Mouse (Mus musculus): Measurements from ENCODE around the gene Gm49661.
A peak's percentile ranks its signal among the peaks of the same experiment; 100 is the strongest.

Gm49661 gene

GRCm38 (mm10) chr8:84984294-84985048, 15.2 kb upstream of the Gm49661 start:
- DNase-seq (ENCODE audit: low spot score): no peak

- no peak for DNase-seq (ENCODE audit: low spot score)
Measured at GRCm38 (mm10) chr8:84982499-84983011, 13.3 kb upstream of the Gm49661 start.

- no peak for DNase-seq (ENCODE audit: low spot score)
Measured at GRCm38 (mm10) chr8:84981644-84982498, 12.6 kb upstream of the Gm49661 start.

GRCm38 (mm10) chr8:84980622-84981358, 11.6 kb upstream of the Gm49661 start:
- peak; percentile 57 for DNase-seq (ENCODE audit: low spot score)

- peak; percentile 85 for DNase-seq (ENCODE audit: low spot score)
Measured at GRCm38 (mm10) chr8:84979599-84980421, 10.6 kb upstream of the Gm49661 start.

GRCm38 (mm10) chr8:84978248-84978940, 9.2 kb upstream of the Gm49661 start, which contains the start of gene Junb:
Gene Junb (minus strand): TSS chr8:84978718.
- DNase-seq (ENCODE audit: low spot score): peak; percentile 89

GRCm38 (mm10) chr8:84977435-84978247, 8.4 kb upstream of the Gm49661 start:
- no peak for DNase-seq (ENCODE audit: low spot score)

- DNase-seq (ENCODE audit: low spot score): no peak
Measured at GRCm38 (mm10) chr8:84976763-84977434, 7.7 kb upstream of the Gm49661 start.

GRCm38 (mm10) chr8:84976031-84976762, 7.0 kb upstream of the Gm49661 start:
- DNase-seq (ENCODE audit: low spot score): peak; percentile 91

- DNase-seq (ENCODE audit: low spot score): no peak
Measured at GRCm38 (mm10) chr8:84975434-84975833, 6.2 kb upstream of the Gm49661 start.

GRCm38 (mm10) chr8:84974543-84975142, 5.4 kb upstream of the Gm49661 start:
- no peak for DNase-seq (ENCODE audit: low spot score)

GRCm38 (mm10) chr8:84973803-84974542, 4.7 kb upstream of the Gm49661 start:
- no peak for DNase-seq (ENCODE audit: low spot score)

GRCm38 (mm10) chr8:84973079-84973478, 3.8 kb upstream of the Gm49661 start:
- no peak for DNase-seq (ENCODE audit: low spot score)

- no peak for DNase-seq (ENCODE audit: low spot score)
Measured at GRCm38 (mm10) chr8:84970913-84971312, 1.7 kb upstream of the Gm49661 start.

GRCm38 (mm10) chr8:84970135-84970790, 1.0 kb upstream of the Gm49661 start:
- DNase-seq (ENCODE audit: low spot score): no peak

- DNase-seq (ENCODE audit: low spot score): no peak
Measured at GRCm38 (mm10) chr8:84968650-84969049, 583 bp downstream of the Gm49661 start.

Data from urinary bladder, postnatal 10 days (tissue).